ENCODE assay signal across 14 mouse cellular contexts in genomic region chr11:33845931-33846330, GRCm38 (mm10).
"Had no signal": no experiment of that assay in that cellular context is flagged by ENCODE, and none has a peak within 500 bp of the region (broad histone marks: within the 10 kb centered on the region; RNA-seq: fewer than 3 reads in every experiment).

No protein-coding gene starts in this region.

- DNase-seq: kidney, postnatal 25 days; layer of hippocampus, adult 9-11 months; lung, postnatal 10 days; right cerebral cortex, postnatal 14 days; thymus, adult 2 months; thymus, postnatal 25 days had no signal

- H3K4me1 ChIP-seq: megakaryocyte, embryonic 14.5 days; stomach, embryonic 15.5 days had no signal

- H3K4me2 ChIP-seq: kidney, embryonic 15.5 days; liver, embryonic 11.5 days; midbrain, embryonic 13.5 days; stomach, embryonic 15.5 days had no signal

- H3K9me3 ChIP-seq: kidney, embryonic 15.5 days; limb, embryonic 10.5 days; megakaryocyte, embryonic 14.5 days; midbrain, embryonic 13.5 days; stomach, embryonic 15.5 days had no signal

- H3K4me3 ChIP-seq: kidney, embryonic 15.5 days; limb, embryonic 10.5 days; megakaryocyte, embryonic 14.5 days; midbrain, embryonic 13.5 days; stomach, embryonic 15.5 days had no signal

- H3K36me3 ChIP-seq: kidney, embryonic 15.5 days; limb, embryonic 10.5 days; midbrain, embryonic 13.5 days; stomach, embryonic 15.5 days had no signal

- ATAC-seq: intestine, postnatal 0 days; midbrain, embryonic 13.5 days had no signal

- H3K9ac ChIP-seq: kidney, embryonic 15.5 days; midbrain, embryonic 13.5 days; stomach, embryonic 15.5 days had no signal

- H3K27ac ChIP-seq: kidney, embryonic 15.5 days; limb, embryonic 10.5 days; macrophage; midbrain, embryonic 13.5 days; stomach, embryonic 15.5 days had no signal
